Mouse (Mus musculus) adrenal gland, adult 8-10 months (tissue): Measurements from ENCODE around the gene Csnk2b. TPM values are rescaled to one million over a fixed set of nuclear protein-coding genes. Genes with fewer than 3 reads are reported as not detected.

Experiments used
- DNase-seq: peaks from one replicate; pipeline ENCODE4 v3.0.0; 2022
- total RNA-seq, 4 experiments: library from RNA; stranded (reverse); gene quantifications; 2 replicates each; pipeline ENCODE4 v1.2.4; 2022

The Csnk2b gene
- total RNA-seq, 4 experiments from 2014 or later, result 196 to 224 (median 222) TPM

- no peak for DNase-seq
Observed at GRCm38 (mm10) chr17:35085208-35085865, 36.5 kb downstream of the Csnk2b start, which contains the start of gene Ly6g6f. Gene Ly6g6f, minus strand, starts transcription at chr17:35085610.

DNA sequence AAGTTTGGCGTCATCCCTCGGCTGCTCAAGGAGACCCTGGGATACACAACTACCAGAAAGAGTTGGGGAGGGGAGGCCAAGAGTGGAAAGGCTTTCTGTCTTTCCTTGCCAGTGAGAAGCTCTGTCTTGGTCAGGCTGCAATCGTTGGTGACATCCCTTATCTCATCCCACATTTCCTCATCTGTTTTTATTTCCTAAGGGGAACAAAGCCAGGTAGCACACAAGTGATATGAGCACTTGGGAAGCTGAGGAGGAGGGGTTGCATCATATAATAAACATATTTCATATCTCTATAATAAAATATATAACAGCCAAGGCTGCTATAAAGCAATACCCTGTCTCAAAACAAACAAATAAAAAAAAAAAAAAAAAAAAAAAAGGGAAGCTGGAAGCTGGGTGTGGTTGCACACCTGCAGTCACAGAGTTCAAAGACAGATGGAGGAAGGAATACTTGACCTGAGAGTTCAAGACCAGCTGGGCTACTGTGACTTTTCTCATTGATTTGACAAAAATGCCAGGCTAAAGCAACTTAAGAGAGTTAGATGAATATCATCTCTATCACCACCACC is 37.8 kb downstream of the Csnk2b start:
- no peak for DNase-seq

DNA sequence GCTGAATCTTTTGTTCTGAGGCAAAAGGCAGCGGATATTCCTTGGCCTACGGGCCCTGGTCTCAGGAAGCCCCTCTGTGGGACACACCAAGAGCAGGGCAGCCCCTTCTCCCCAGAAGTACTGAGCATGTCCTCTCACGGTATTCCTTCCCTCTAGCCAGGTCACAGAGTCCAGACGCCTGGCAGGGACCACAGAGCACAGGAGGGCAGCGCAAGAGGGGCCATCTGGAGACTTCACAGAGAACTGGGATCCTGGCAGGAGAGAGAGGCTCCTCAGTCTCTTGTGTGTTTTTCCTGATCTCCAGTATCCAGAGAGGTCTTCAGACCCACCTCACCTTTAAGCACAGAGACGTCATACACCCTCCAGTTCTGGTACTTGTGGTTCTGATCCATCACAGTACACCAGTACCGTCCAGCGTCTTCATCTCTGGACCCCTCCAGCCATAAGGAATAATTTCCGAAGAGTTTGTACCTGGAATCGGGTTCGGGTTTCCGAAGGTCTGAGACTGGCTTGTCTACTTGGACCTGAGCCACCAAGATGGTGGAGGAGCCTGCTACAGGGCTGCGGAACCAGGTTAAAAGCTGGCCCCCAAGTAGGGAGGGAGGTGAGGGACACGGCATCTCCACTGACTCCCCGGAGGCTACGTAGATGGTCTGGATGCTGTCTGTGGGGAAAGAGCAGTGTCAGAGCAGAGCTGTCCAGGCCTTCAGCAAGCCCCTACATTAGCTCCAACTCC is 38.8 kb downstream of the Csnk2b start:
- no peak for DNase-seq

GRCm38 (mm10) chr17:35080710-35081109 is 41.1 kb downstream of the Csnk2b start:
- no peak for DNase-seq

GRCm38 (mm10) chr17:35080248-35080647 is 41.6 kb downstream of the Csnk2b start:
- no peak for DNase-seq

GRCm38 (mm10) chr17:35079778-35080177 is 42.1 kb downstream of the Csnk2b start:
- DNase-seq, result no peak

DNA sequence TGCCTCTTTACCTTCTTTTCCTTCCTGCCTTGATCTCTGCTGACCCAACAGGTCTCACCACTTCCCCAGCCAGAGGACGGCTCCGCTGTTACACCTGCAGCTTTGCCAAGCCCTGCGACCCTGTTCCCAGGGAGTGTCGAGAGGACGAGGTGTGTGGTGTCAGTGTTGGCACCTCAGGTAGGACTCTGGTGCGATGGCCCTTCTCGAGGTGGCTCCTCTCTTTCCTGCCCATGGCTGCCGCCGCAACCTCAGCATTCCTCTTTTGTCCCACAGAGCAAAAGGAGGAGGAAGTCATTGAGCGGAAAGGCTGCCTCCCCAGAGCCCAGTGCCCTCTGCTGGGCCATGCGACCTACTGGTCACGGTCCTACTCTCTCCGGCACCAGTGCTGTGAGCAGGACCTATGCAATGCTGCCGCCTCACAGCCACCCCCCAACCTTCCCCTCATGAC is 44.0 kb downstream of the Csnk2b start, which contains the start of gene Ly6g6d:
TSS of gene Ly6g6d (minus strand) at position 280 of the 448 bp plus-strand sequence.
- no peak for DNase-seq

DNA sequence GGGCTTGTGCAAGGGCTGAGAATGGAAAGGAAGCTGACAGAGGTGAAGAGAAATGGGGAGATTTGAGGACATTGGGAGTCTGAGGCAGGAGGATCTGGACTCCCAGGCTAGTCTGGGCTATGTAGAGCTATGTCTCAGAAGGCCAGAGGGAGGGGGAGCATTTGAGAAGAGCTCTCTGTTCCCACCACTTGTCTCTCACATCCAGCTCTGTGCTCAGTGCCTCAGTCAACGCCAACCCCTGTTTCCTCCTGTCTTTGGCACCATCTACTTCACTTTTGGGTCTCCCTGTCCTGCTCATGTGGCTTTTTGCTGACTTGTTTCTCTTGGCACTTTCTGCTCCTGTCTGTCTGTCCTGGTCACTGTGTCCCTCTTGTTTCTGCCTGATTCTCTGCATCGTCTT is 44.6 kb downstream of the Csnk2b start:
- DNase-seq, result no peak

- DNase-seq, result no peak
Observed at GRCm38 (mm10) chr17:35076507-35077176, 45.2 kb downstream of the Csnk2b start, which contains the start of gene Ly6g6e. Gene Ly6g6e, plus strand, starts transcription at chr17:35076902.

DNA sequence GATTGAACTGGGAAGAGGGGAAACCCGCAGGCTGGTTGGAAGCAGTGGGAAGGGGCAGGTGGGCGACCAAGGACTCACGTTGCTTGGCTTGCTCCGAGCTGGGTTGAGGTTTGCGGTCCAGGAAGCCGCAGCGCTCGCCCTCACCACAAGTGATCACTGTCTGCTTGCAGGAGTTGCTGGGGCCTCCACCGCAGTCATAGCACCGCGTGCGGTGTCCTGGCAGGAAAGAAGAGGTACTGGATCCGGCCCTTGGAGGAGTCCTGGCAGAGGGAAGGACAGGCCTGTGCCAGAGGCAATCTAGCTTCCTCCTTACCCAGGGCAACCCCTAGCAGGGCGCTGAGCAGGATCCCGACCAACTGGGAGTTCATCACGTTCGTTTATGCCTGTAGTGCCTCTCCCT is 47.8 kb downstream of the Csnk2b start:
- DNase-seq, result no peak

- no peak for DNase-seq
Observed at GRCm38 (mm10) chr17:35071454-35071853, 50.4 kb downstream of the Csnk2b start.

- DNase-seq, result no peak
Observed at GRCm38 (mm10) chr17:35070556-35071229, 51.2 kb downstream of the Csnk2b start.

GRCm38 (mm10) chr17:35068213-35068914 is 53.5 kb downstream of the Csnk2b start:
- no peak for DNase-seq

Other genes with a start within 250 kb of the Csnk2b start
- 10 to 100 TPM; 15.0 to 21.0 (median 18.0) TPM for gene Zbtb12, start 242.6 kb downstream of the Csnk2b start, total RNA-seq
- under 1 TPM in 1 of 4 experiments, not detected in 3; 0.89 TPM for gene Gm20547, start 240.0 kb downstream of the Csnk2b start, total RNA-seq
- 100 to 1,000 TPM in 3 of 4 experiments, 10 to 100 TPM in 1; 86.8 to 164 (median 129) TPM for gene C2, start 223.8 kb downstream of the Csnk2b start, total RNA-seq
- 100 to 1,000 TPM; 148 to 179 (median 173) TPM for gene Ehmt2, start 223.6 kb downstream of the Csnk2b start, total RNA-seq
- gene Slc44a4, start 207.6 kb downstream of the Csnk2b start, total RNA-seq, result 1 to 10 TPM in 2 of 4 experiments, under 1 TPM in 2; 0.73 to 1.8 (median 1.1) TPM
- 10 to 100 TPM; 27.3 to 39.4 (median 28.1) TPM for gene Neu1, start 190.8 kb downstream of the Csnk2b start, total RNA-seq
- gene Hspa1b, start 162.8 kb downstream of the Csnk2b start, total RNA-seq, result 100 to 1,000 TPM in 1 of 4 experiments, 10 to 100 TPM in 3; 24.5 to 115 (median 36.0) TPM
- gene Gm20481, start 152.1 kb downstream of the Csnk2b start, total RNA-seq, result under 1 TPM in 1 of 4 experiments, not detected in 3; 0.73 TPM
- gene Hspa1a, start 149.9 kb downstream of the Csnk2b start, total RNA-seq, result 10 to 100 TPM; 11.9 to 35.8 (median 14.4) TPM
- under 1 TPM; 0.14 to 0.25 (median 0.17) TPM for gene Hspa1l, start 149.3 kb downstream of the Csnk2b start, total RNA-seq
- gene Lsm2, start 140.2 kb downstream of the Csnk2b start, total RNA-seq, result 10 to 100 TPM; 28.2 to 35.4 (median 30.1) TPM
- gene Vars, start 121.1 kb downstream of the Csnk2b start, total RNA-seq, result 10 to 100 TPM; 57.9 to 76.0 (median 67.7) TPM
- gene Vwa7, start 105.5 kb downstream of the Csnk2b start, total RNA-seq, result 1 to 10 TPM in 2 of 4 experiments, under 1 TPM in 2; 0.75 to 1.8 (median 1.2) TPM
- 1 to 10 TPM in 2 of 4 experiments, under 1 TPM in 2; 0.91 to 2.8 (median 0.99) TPM for gene Sapcd1, start 94.0 kb downstream of the Csnk2b start, total RNA-seq
- 1 to 10 TPM in 3 of 4 experiments, under 1 TPM in 1; 0.73 to 4.0 (median 2.2) TPM for gene Msh5, start 75.3 kb downstream of the Csnk2b start, total RNA-seq
- 100 to 1,000 TPM in 2 of 4 experiments, 10 to 100 TPM in 2; 83.2 to 134 (median 113) TPM for gene Clic1, start 72.1 kb downstream of the Csnk2b start, total RNA-seq
- 10 to 100 TPM; 12.4 to 29.5 (median 21.6) TPM for gene Ddah2, start 63.0 kb downstream of the Csnk2b start, total RNA-seq
- gene Ly6g6c, start 56.7 kb downstream of the Csnk2b start, total RNA-seq, result not detected
- not detected for gene Mpig6b, start 55.9 kb downstream of the Csnk2b start, total RNA-seq
- not detected for gene Ly6g6e, start 45.2 kb downstream of the Csnk2b start, total RNA-seq
- gene Ly6g6d, start 44.0 kb downstream of the Csnk2b start, total RNA-seq, result under 1 TPM in 2 of 4 experiments, not detected in 2; 0.46 to 0.68 TPM
- not detected for gene Ly6g6f, start 36.4 kb downstream of the Csnk2b start, total RNA-seq
- gene Abhd16a, start 32.8 kb downstream of the Csnk2b start, total RNA-seq, result 100 to 1,000 TPM in 2 of 4 experiments, 10 to 100 TPM in 2; 79.4 to 124 (median 103) TPM
- gene Ly6g5c, start 13.8 kb downstream of the Csnk2b start, total RNA-seq, result not detected
- gene Ly6g5b, start 6.6 kb downstream of the Csnk2b start, total RNA-seq, result under 1 TPM in 3 of 4 experiments, not detected in 1; 0.38 to 0.91 (median 0.40) TPM
- gene Gpank1, start 598 bp downstream of the Csnk2b start, total RNA-seq, result 10 to 100 TPM; 12.6 to 17.9 (median 14.5) TPM
- gene D17H6S53E, start 4.3 kb upstream of the Csnk2b start, total RNA-seq, result 10 to 100 TPM; 29.3 to 41.2 (median 39.6) TPM
- under 1 TPM in 2 of 4 experiments, not detected in 2; 0.28 to 0.32 TPM for gene Apom, start 10.0 kb upstream of the Csnk2b start, total RNA-seq
- gene Bag6, start 13.1 kb upstream of the Csnk2b start, total RNA-seq, result 100 to 1,000 TPM; 354 to 477 (median 417) TPM
- 100 to 1,000 TPM; 241 to 340 (median 274) TPM for gene Prrc2a, start 42.8 kb upstream of the Csnk2b start, total RNA-seq
- 10 to 100 TPM in 2 of 4 experiments, 1 to 10 TPM in 2; 5.5 to 14.5 (median 10.5) TPM for gene Aif1, start 54.0 kb upstream of the Csnk2b start, total RNA-seq
- 10 to 100 TPM in 1 of 4 experiments, 1 to 10 TPM in 3; 4.7 to 11.3 (median 8.2) TPM for gene Lst1, start 66.4 kb upstream of the Csnk2b start, total RNA-seq
- gene Ltb, start 72.4 kb upstream of the Csnk2b start, total RNA-seq, result 10 to 100 TPM in 1 of 4 experiments, 1 to 10 TPM in 3; 1.3 to 10.3 (median 4.5) TPM
- gene Tnf, start 80.0 kb upstream of the Csnk2b start, total RNA-seq, result 1 to 10 TPM in 2 of 4 experiments, under 1 TPM in 2; 0.56 to 2.2 (median 0.89) TPM
- gene Lta, start 83.3 kb upstream of the Csnk2b start, total RNA-seq, result 1 to 10 TPM in 1 of 4 experiments, under 1 TPM in 3; 0.28 to 1.1 (median 0.63) TPM
- gene Gm16181, start 98.8 kb upstream of the Csnk2b start, total RNA-seq, result not detected
- 10 to 100 TPM in 1 of 4 experiments, 1 to 10 TPM in 3; 5.5 to 12.1 (median 7.4) TPM for gene Atp6v1g2, start 111.6 kb upstream of the Csnk2b start, total RNA-seq
- gene Nfkbil1, start 113.7 kb upstream of the Csnk2b start, total RNA-seq, result 10 to 100 TPM; 17.4 to 20.2 (median 19.8) TPM
- 100 to 1,000 TPM; 181 to 239 (median 202) TPM for gene Ddx39b, start 119.7 kb upstream of the Csnk2b start, total RNA-seq
- gene H2-D1, start 140.7 kb upstream of the Csnk2b start, total RNA-seq, result 100 to 1,000 TPM; 209 to 349 (median 279) TPM
- gene H2-Q1, start 198.4 kb upstream of the Csnk2b start, total RNA-seq, result 1 to 10 TPM; 3.6 to 5.8 (median 4.6) TPM
- 1 to 10 TPM; 1.7 to 2.7 (median 2.3) TPM for gene H2-Q2, start 220.2 kb upstream of the Csnk2b start, total RNA-seq